Mouse (Mus musculus) skeletal muscle tissue, adult 2 months (tissue): ENCODE data around the gene Frmd4b.

Experiments used
- DNase-seq: peaks from one replicate; pipeline ENCODE4 v3.0.0-alpha.2; 2012; ENCODE audit warnings: low read depth, low spot score

Gene Frmd4b

GRCm38 (mm10) chr6:97617266-97617743, at the start of gene Frmd4b:
Gene Frmd4b (minus strand): TSS chr6:97617541.
- DNase-seq, result peak; percentile 9

- no peak for DNase-seq
These were observed 49.1 kb upstream of the Frmd4b start for GRCm38 (mm10) chr6:97666417-97666816.

GRCm38 (mm10) chr6:97658921-97659320, 41.6 kb upstream of the Frmd4b start:
- no peak for DNase-seq

- DNase-seq, result peak; percentile 43
These were observed 38.6 kb upstream of the Frmd4b start for GRCm38 (mm10) chr6:97655986-97656385.

GRCm38 (mm10) chr6:97647501-97647900, 30.2 kb upstream of the Frmd4b start:
- DNase-seq, result no peak

- DNase-seq, result no peak
These were observed 6.0 kb upstream of the Frmd4b start for GRCm38 (mm10) chr6:97623330-97623729.

- no peak for DNase-seq
These were observed 4.9 kb upstream of the Frmd4b start for GRCm38 (mm10) chr6:97622236-97622635.

GRCm38 (mm10) chr6:97617774-97618173, 433 bp upstream of the Frmd4b start:
- no peak for DNase-seq

GRCm38 (mm10) chr6:97616658-97617265, 579 bp downstream of the Frmd4b start:
- no peak for DNase-seq

GRCm38 (mm10) chr6:97615901-97616461, 1.4 kb downstream of the Frmd4b start:
- DNase-seq, result peak; percentile 12

GRCm38 (mm10) chr6:97614179-97614578, 3.2 kb downstream of the Frmd4b start:
- DNase-seq, result no peak

GRCm38 (mm10) chr6:97612861-97613260, 4.5 kb downstream of the Frmd4b start:
- DNase-seq, result no peak

- no peak for DNase-seq
These were observed 7.3 kb downstream of the Frmd4b start for GRCm38 (mm10) chr6:97610051-97610450.

- no peak for DNase-seq
These were observed 9.7 kb downstream of the Frmd4b start for GRCm38 (mm10) chr6:97607646-97608045.

- no peak for DNase-seq
These were observed 22.1 kb downstream of the Frmd4b start for GRCm38 (mm10) chr6:97595218-97595617.

GRCm38 (mm10) chr6:97594589-97594988, 22.8 kb downstream of the Frmd4b start:
- no peak for DNase-seq

GRCm38 (mm10) chr6:97590230-97590629, 27.1 kb downstream of the Frmd4b start:
- DNase-seq, result no peak

- DNase-seq, result no peak
These were observed 27.8 kb downstream of the Frmd4b start for GRCm38 (mm10) chr6:97589581-97589980.

GRCm38 (mm10) chr6:97589031-97589430, 28.3 kb downstream of the Frmd4b start:
- DNase-seq, result no peak

- no peak for DNase-seq
These were observed 30.7 kb downstream of the Frmd4b start for GRCm38 (mm10) chr6:97586606-97587005.

GRCm38 (mm10) chr6:97586024-97586423, 31.3 kb downstream of the Frmd4b start:
- DNase-seq, result no peak

- DNase-seq, result no peak
These were observed 34.6 kb downstream of the Frmd4b start for GRCm38 (mm10) chr6:97582748-97583147.

GRCm38 (mm10) chr6:97581941-97582340, 35.4 kb downstream of the Frmd4b start:
- DNase-seq, result no peak
